Mouse (Mus musculus) urinary bladder, postnatal 25 days (tissue): ENCODE results near the gene Sod3.

Source experiments
- DNase-seq: peaks from one replicate; pipeline ENCODE4 v3.0.0; 2022; ENCODE audit warnings: low spot score

The Sod3 gene

GRCm38 (mm10) chr5:52363468-52364150, at the start of gene Sod3:
TSS of gene Sod3 (plus strand) at chr5:52363791.
- DNase-seq: peak; percentile 40

- DNase-seq: no peak
Measured at GRCm38 (mm10) chr5:52316926-52317325, 46.7 kb upstream of the Sod3 start.

GRCm38 (mm10) chr5:52319499-52319898, 44.1 kb upstream of the Sod3 start:
- DNase-seq: no peak

GRCm38 (mm10) chr5:52332120-52332519, 31.5 kb upstream of the Sod3 start:
- DNase-seq: no peak

- DNase-seq: no peak
Measured at GRCm38 (mm10) chr5:52335590-52335989, 28.0 kb upstream of the Sod3 start.

GRCm38 (mm10) chr5:52339134-52339533, 24.5 kb upstream of the Sod3 start:
- DNase-seq: no peak

GRCm38 (mm10) chr5:52346890-52347289, 16.7 kb upstream of the Sod3 start:
- DNase-seq: no peak

- no peak for DNase-seq
Measured at GRCm38 (mm10) chr5:52350451-52350850, 13.1 kb upstream of the Sod3 start.

- DNase-seq: no peak
Measured at GRCm38 (mm10) chr5:52351561-52351960, 12.0 kb upstream of the Sod3 start.

- DNase-seq: no peak
Measured at GRCm38 (mm10) chr5:52352730-52353129, 10.9 kb upstream of the Sod3 start.

GRCm38 (mm10) chr5:52354441-52354840, 9.2 kb upstream of the Sod3 start:
- DNase-seq: no peak

GRCm38 (mm10) chr5:52355612-52356011, 8.0 kb upstream of the Sod3 start:
- no peak for DNase-seq

- no peak for DNase-seq
Measured at GRCm38 (mm10) chr5:52357175-52357754, 6.3 kb upstream of the Sod3 start.

- DNase-seq: no peak
Measured at GRCm38 (mm10) chr5:52358120-52358519, 5.5 kb upstream of the Sod3 start.

- DNase-seq: no peak
Measured at GRCm38 (mm10) chr5:52360286-52361049, 3.1 kb upstream of the Sod3 start.

GRCm38 (mm10) chr5:52362776-52363467, 669 bp upstream of the Sod3 start:
- no peak for DNase-seq

GRCm38 (mm10) chr5:52364521-52364920, 930 bp downstream of the Sod3 start:
- no peak for DNase-seq

- DNase-seq: no peak
Measured at GRCm38 (mm10) chr5:52365930-52366329, 2.3 kb downstream of the Sod3 start.

- DNase-seq: no peak
Measured at GRCm38 (mm10) chr5:52366661-52367060, 3.1 kb downstream of the Sod3 start.

GRCm38 (mm10) chr5:52367866-52368840, 4.6 kb downstream of the Sod3 start:
- DNase-seq: no peak

- DNase-seq: no peak
Measured at GRCm38 (mm10) chr5:52370901-52371300, 7.3 kb downstream of the Sod3 start.
